Mouse (Mus musculus): Measurements from ENCODE around the gene Ppbp. TPM values are rescaled to one million over a fixed set of nuclear protein-coding genes. Genes with fewer than 3 reads are reported as not detected.
A peak's percentile ranks its signal among the peaks of the same experiment; 100 is the strongest.
"Not testable (repeated sequence)": the region's sequence is repeated elsewhere in the genome, so short reads cannot be mapped to it uniquely, and the experiment has no call there.

Gene Ppbp
- total RNA-seq, 2 experiments from 2014 or later = not detected

GRCm38 (mm10) chr5:90785659-90786588, 17.6 kb downstream of the Ppbp start, which contains the start of gene Cxcl3:
Gene Cxcl3 (plus strand): TSS chr5:90786103.
- peak in 1 of 2 experiments; percentile 19 for DNase-seq (ENCODE audit: low spot score in 2 of 2)

DNA sequence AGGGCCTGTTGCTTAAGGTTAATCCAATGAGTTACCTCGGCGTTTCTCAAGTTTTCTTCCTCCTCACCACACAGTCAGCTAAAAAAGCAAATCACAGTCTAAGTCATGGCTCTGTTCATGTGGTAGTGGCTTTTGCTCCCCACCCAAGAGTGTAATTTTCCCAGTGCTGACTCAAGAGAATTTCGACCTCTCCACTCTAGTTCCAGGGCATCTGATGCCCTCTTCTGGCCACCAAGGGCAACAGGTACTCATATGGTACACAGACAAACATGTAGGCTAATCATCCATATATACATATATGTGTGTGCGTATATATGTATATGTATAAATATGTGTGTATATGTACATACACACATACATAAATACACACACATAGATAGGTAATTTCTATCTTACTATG, 19.8 kb downstream of the Ppbp start:
- DNase-seq (ENCODE audit: low spot score in 2 of 2) = no peak

GRCm38 (mm10) chr5:90789306-90790073, 21.2 kb downstream of the Ppbp start:
- DNase-seq (ENCODE audit: low spot score in 2 of 2) = no peak

- DNase-seq (ENCODE audit: low spot score in 2 of 2) = no peak
Measured at GRCm38 (mm10) chr5:90790074-90790502, 21.8 kb downstream of the Ppbp start.

GRCm38 (mm10) chr5:90794195-90794625, 25.9 kb downstream of the Ppbp start, which contains the start of gene Cxcl15:
Gene Cxcl15 (plus strand): TSS chr5:90794534.
- no peak for DNase-seq (ENCODE audit: low spot score in 2 of 2)

DNA sequence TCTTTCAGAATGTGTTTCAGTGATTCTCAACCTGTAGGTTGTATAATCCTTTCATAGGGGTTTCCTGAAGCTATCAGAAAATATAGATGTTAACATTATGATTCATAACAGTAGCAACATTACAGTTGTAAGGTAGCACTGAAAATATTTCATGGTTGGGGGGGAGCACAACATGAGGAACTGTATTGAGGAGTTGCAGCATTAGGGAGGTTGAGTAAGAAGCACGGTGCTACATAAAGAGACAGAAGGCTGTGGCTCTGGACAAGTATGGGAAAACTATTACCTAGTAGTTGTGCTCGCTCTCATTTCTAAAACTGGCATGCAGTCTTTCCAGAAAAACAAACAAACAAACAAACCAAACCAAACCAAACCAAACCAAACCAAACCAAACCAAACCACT, 27.1 kb downstream of the Ppbp start:
- not testable (repeated sequence) for DNase-seq (ENCODE audit: low spot score in 2 of 2)

DNA sequence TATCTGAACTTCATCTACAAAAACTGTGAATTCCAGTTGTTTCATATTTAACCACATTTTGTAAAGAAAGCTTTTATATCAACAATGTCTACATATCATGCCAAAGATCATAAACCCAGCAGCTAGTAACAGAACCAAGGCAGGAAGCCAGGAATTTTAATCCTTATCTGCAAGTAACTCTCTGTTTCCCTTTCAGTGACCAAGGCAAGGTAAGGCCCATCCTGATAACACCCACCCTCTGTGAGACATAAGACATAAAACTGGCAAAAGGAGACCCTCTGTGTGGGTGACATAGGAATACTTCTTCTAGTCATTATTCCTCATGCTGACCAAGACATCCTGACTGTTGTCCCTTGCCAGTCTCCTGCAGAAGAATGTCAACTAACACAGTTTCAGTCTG, 36.3 kb downstream of the Ppbp start:
- DNase-seq (ENCODE audit: low spot score in 2 of 2) = no peak

GRCm38 (mm10) chr5:90806050-90806449, 37.7 kb downstream of the Ppbp start:
- no peak for DNase-seq (ENCODE audit: low spot score in 2 of 2)

GRCm38 (mm10) chr5:90807176-90807950, 39.0 kb downstream of the Ppbp start:
- DNase-seq (ENCODE audit: low spot score in 2 of 2) = no peak

Small RNA genes lying within 50 kb of the gene (microRNA-seq; reads per million reads assigned to microRNA genes)
- gene Gm24322 = 0 reads per million in 2 experiments

Other genes with a start within 250 kb of the Ppbp start
- not detected for gene Afm, start 249.6 kb upstream of the Ppbp start, total RNA-seq (2021)
- gene 5830473C10Rik, start 207.4 kb upstream of the Ppbp start, total RNA-seq (2021) = under 1 TPM in 1 of 2 experiments, not detected in 1; 0.21 TPM
- 1 to 10 TPM; 1.0 to 1.8 TPM for gene Rassf6, start 127.9 kb upstream of the Ppbp start, total RNA-seq (2021)
- under 1 TPM; 0.23 to 0.27 TPM for gene Cxcl5, start 9.2 kb upstream of the Ppbp start, total RNA-seq (2021)
- 1 to 10 TPM; 5.6 to 7.1 TPM for gene Pf4, start 3.9 kb downstream of the Ppbp start, total RNA-seq (2021)
- gene Cxcl3, start 17.6 kb downstream of the Ppbp start, total RNA-seq (2021) = not detected
- gene Cxcl15, start 26.0 kb downstream of the Ppbp start, total RNA-seq (2021) = not detected
- 1 to 10 TPM; 1.1 to 1.3 TPM for gene Cxcl1, start 122.7 kb downstream of the Ppbp start, total RNA-seq (2021)
- not detected for gene Cxcl2, start 135.4 kb downstream of the Ppbp start, total RNA-seq (2021)
- 10 to 100 TPM; 17.7 to 20.9 TPM for gene Mthfd2l, start 162.6 kb downstream of the Ppbp start, total RNA-seq (2021)

All from layer of hippocampus, postnatal 10 days (tissue).